Mouse (Mus musculus): ENCODE data around the gene St3gal4.

DNA sequence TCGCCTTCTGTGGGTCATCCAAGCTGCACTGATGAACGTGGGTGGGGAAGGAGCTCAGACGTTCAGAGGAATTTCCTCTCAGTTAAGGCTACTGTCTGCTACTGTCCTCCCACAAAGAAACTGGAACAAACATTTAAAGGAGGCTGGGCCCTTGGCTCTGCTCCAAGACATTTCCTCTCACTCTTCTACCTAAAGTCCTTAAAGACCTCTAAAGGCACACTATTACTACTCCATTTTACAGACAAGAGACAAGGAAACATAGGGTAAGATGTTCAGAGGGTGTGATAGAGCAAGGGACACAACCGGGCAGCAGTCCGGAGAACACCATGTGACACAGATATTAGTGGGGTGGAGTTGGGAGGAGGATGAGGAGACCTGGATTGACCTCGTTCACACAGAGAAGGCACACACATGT, 92.2 kb downstream of the St3gal4 start:
- TF ChIP-seq POLR2A (IDR thresholded peaks at IDR 0.05; ENCODE audit: insufficient read depth, low read length) (no peak), CTCF (IDR thresholded peaks at IDR 0.05; ENCODE audit: low read depth, low read length) (no peak)

Data from ES-Bruce4 (cell line).